Mouse (Mus musculus) testis, adult 2 months (tissue): ENCODE measurements around the gene Smco2. TPM values are rescaled to one million over a fixed set of nuclear protein-coding genes. Genes with fewer than 3 reads are reported as not detected.
A peak's percentile ranks its signal among the peaks of the same experiment; 100 is the strongest.

Experiments
- H3K27ac ChIP-seq: fragments of 200-500 bp; 2 replicates; pipeline ENCODE4 v1.5.1; 2012; ENCODE audit warnings: low read depth, low read length; ENCODE audit not compliant: control insufficient read depth, insufficient read depth
- H3K27me3 ChIP-seq: fragments of 200-500 bp; 2 replicates; pipeline ENCODE4 v1.6.1; 2012; ENCODE audit warnings: mild to moderate bottlenecking, low read length, moderate library complexity; ENCODE audit not compliant: control insufficient read depth, insufficient read depth
- H3K36me3 ChIP-seq: fragments of 200-500 bp; 2 replicates; pipeline ENCODE4 v1.6.1; 2012; ENCODE audit warnings: mild to moderate bottlenecking, low read length; ENCODE audit not compliant: control insufficient read depth, insufficient read depth
- H3K4me1 ChIP-seq: fragments of 200-500 bp; 2 replicates; pipeline ENCODE4 v1.6.1; 2012; ENCODE audit warnings: low read length; ENCODE audit not compliant: control insufficient read depth, insufficient read depth
- H3K4me3 ChIP-seq: fragments of 200-500 bp; 2 replicates; pipeline ENCODE4 v1.5.1; 2012; ENCODE audit warnings: low read depth, mild to moderate bottlenecking, low read length, moderate library complexity, mixed read lengths; ENCODE audit not compliant: control insufficient read depth
- CTCF ChIP-seq: fragments of 200-500 bp; IDR thresholded peaks from 2 replicates; pipeline ENCODE4 v1.5.1; 2012; ENCODE audit warnings: low read depth, mild to moderate bottlenecking, inconsistent platforms, low read length, moderate library complexity; ENCODE audit not compliant: control insufficient read depth, insufficient read depth, insufficient replicate concordance
- POLR2A ChIP-seq: fragments of 200-500 bp; IDR thresholded peaks from 2 replicates; pipeline ENCODE4 v1.6.1; 2012; ENCODE audit warnings: low read depth, mild to moderate bottlenecking, inconsistent platforms, low read length, moderate library complexity; ENCODE audit not compliant: control insufficient read depth
- polyA plus RNA-seq: library from polyadenylated mRNA; depleted of rRNA; stranded (reverse); fragments of >200 nt; gene quantifications from 2 replicates; pipeline ENCODE4 v1.2.3, GENCODE M21; 2012

Smco2 gene
- polyA plus RNA-seq, 1 experiment, result 299 TPM

- Histone ChIP-seq H3K4me1 (no peaks in the 10 kb centered on the region), H3K27ac (no peak overlapping the region), H3K27me3 (no peaks in the 10 kb centered on the region), H3K36me3 (no peaks in the 10 kb centered on the region), H3K4me3 (no peak overlapping the region)
- TF ChIP-seq POLR2A (no peak), CTCF (no peak)
These were observed 30.0 kb downstream of the Smco2 start for GRCm38 (mm10) chr6:146879856-146880255.

DNA sequence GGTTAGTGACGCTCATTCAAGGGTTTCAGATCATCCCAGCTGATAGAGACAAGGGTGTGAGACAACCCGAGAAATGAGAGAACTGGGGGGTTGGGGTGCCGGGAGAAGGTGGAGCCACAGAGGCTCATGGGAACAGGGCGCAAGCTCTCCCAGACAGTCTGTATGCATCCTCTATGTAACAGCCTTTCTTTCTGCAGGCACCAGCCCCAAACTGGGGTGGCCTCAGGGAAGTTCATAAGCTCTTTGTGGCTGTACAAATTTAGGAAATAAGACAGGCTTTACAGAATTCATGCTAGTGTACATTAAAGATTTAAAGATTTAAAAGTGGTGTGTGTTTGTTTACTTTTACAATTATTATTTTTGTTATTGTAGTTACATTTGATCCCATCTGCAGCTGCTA is 30.4 kb downstream of the Smco2 start:
- no peaks in the 10 kb centered on the region for H3K36me3 ChIP-seq
- H3K27me3 ChIP-seq, result no peaks in the 10 kb centered on the region
- H3K27ac ChIP-seq, result no peak overlapping the region
- no peak overlapping the region for H3K4me3 ChIP-seq
- TF ChIP-seq POLR2A (no peak), CTCF (no peak)
- H3K4me1 ChIP-seq, result no peaks in the 10 kb centered on the region

DNA sequence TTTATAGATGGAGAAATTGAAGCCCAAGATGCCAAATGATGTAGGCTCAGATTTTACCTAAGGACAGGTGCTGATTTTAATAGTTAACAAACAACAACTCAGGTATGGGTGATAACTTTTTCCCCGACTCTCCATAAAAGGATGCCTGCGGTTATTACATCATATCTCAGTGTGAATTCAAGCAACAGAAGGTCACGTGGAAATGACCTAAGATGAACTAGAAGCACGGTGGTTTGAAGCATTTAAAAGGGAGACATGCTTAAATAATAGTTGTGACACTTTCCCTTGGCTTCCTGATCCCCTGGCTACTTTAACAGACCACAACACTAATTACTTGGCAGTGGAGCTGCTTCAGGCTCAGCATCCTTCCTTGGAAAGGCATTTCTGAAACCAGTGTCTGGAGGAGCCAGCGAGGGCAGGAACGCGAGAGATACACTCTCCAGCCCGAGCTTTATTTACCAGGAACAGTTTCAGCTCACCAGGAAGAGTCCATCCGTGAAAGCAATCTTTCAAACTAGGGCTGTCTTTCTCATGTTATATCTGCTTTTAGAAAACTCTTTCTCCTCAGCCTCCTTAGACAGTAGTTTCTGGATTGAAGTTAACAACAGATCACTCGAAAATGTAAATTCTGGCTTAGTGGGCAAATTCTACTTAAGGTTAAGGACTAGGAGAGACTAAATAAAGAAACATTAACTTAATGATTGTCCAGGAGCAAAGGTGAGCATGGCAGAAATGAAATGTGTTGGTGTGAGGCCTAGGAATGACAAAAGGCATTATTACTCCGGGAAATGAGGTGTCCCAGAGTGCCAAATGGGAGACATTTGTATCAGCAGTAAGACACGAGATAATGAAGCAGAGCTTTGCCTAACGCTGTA is 32.2 kb downstream of the Smco2 start:
- Histone ChIP-seq H3K27me3 (no peaks in the 10 kb centered on the region), H3K36me3 (no peaks in the 10 kb centered on the region), H3K27ac (no peak overlapping the region), H3K4me1 (no peaks in the 10 kb centered on the region), H3K4me3 (no peak overlapping the region)
- no peak for TF ChIP-seq POLR2A
- no peak for TF ChIP-seq CTCF

GRCm38 (mm10) chr6:146883426-146883825 is 33.5 kb downstream of the Smco2 start:
- Histone ChIP-seq H3K4me1 (peaks cover 2% of the 10 kb centered on the region), H3K27me3 (no peaks in the 10 kb centered on the region), H3K36me3 (no peaks in the 10 kb centered on the region), H3K4me3 (no peak overlapping the region), H3K27ac (no peak overlapping the region)
- TF ChIP-seq CTCF, result no peak
- TF ChIP-seq POLR2A, result no peak

- Histone ChIP-seq H3K4me3 (no peak overlapping the region), H3K4me1 (peaks cover 6% of the 10 kb centered on the region), H3K36me3 (no peaks in the 10 kb centered on the region), H3K27ac (no peak overlapping the region), H3K27me3 (no peaks in the 10 kb centered on the region)
- TF ChIP-seq POLR2A (no peak), CTCF (no peak)
These were observed 34.3 kb downstream of the Smco2 start for GRCm38 (mm10) chr6:146884171-146884570.

GRCm38 (mm10) chr6:146884851-146885250 is 34.9 kb downstream of the Smco2 start:
- peaks cover 8% of the 10 kb centered on the region for H3K4me1 ChIP-seq
- H3K27ac ChIP-seq, result no peak overlapping the region
- H3K27me3 ChIP-seq, result no peaks in the 10 kb centered on the region
- no peak for TF ChIP-seq POLR2A
- no peak for TF ChIP-seq CTCF
- H3K36me3 ChIP-seq, result no peaks in the 10 kb centered on the region
- H3K4me3 ChIP-seq, result no peak overlapping the region

DNA sequence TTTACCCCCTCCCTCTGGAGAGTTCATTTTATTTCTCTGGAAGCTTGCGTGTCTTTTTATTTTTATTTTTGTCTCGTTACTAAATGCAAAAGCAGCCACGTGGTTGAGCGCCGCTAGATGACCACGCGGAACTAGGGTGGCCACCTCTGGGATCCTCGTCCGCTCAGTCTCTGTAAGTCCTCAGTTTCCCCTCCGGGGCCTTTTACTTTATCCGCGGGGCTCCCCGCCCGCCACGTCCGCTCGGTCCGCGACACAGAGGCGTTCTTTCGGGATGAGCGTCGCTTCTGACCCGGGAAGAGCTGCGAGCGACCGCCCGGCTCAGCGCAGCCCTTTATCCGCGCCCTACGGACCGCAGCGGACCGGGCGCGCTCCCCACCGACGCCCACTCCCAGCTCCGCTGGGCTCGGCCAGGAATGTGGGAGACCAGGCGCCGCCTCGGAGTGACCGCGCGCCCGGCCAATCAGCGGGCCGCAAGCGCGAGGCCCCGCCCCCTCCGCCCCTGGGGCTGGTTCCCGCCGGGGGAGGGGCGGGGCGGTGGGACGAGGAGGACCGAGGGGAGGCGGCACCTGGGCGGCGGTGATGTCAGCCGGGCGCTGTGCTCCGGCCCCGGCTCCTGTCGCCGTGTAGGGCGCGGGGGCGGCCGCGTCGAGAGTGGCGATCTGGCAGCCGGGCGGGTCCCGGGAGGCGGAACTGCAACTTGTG is 38.2 kb downstream of the Smco2 start, which contains the start of gene Ppfibp1:
Gene Ppfibp1, plus strand, starts transcription at position 530 of the 702 bp plus-strand sequence.
- Histone ChIP-seq H3K36me3 (no peaks in the 10 kb centered on the region), H3K4me1 (peaks cover 8% of the 10 kb centered on the region), H3K27me3 (no peaks in the 10 kb centered on the region), H3K4me3 (peak within 1 kb of the TSS; percentile 92), H3K27ac (peak within 1 kb of the TSS; percentile 65)
- no peak for TF ChIP-seq CTCF
- peak; percentile 76; the same call in 1 of the 2 replicates for TF ChIP-seq POLR2A
